Mouse (Mus musculus) erythroblast, embryonic 14.5 days (primary cell): ENCODE results near the gene Cercam.

ENCODE experiments used
- GATA1 ChIP-seq: IDR thresholded peaks from 2 replicates; pipeline ENCODE4 v1.6.1; 2012; ENCODE audit warnings: low read length, inconsistent platforms, mixed read lengths
- TAL1 ChIP-seq: IDR thresholded peaks from 3 replicates; pipeline ENCODE4 v1.6.1; 2012; ENCODE audit warnings: low read length, inconsistent platforms, mixed read lengths

- no peak for TF ChIP-seq TAL1
- TF ChIP-seq GATA1, result no peak
These were observed 24.8 kb upstream of the Cercam start for GRCm38 (mm10) chr2:29844115-29844514.
